23 mouse cellular contexts compared by ENCODE assay signal in the genomic region with DNA sequence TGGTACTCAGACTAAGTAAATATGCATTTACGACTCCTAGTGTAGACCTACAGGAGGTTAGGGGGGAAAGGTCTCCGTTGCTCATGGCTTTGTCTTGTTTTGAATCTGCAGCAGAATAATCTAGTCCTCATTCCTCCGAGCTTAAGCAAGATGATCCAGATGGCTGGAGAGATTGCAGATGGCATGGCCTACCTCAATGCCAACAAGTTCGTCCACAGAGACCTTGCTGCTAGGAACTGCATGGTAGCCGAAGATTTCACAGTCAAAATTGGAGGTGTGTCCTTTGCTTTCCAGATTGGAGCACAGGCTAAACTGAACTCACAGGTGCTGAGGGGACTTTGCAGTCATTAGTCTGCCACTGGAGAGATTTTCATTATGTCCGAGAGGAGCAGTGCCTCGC. TPM values are rescaled to one million over a fixed set of nuclear protein-coding genes. Genes with fewer than 3 reads are reported as not detected.
A peak's percentile ranks its signal among the peaks of the same experiment; 100 is the strongest.
DNase-seq lines count a peak whose midpoint lies in the region; ATAC-seq and TF ChIP-seq lines count a peak whose summit lies in the region.
"Had no signal": no experiment of that assay in that cellular context is flagged by ENCODE, and none has a peak within 500 bp of the region (broad histone marks: within the 10 kb centered on the region; RNA-seq: fewer than 3 reads in every experiment).

No protein-coding gene starts in this region.

- no peak for ATAC-seq in hindbrain, postnatal 0 days
- ATAC-seq in hindbrain, embryonic 12.5 days (ENCODE audit: low FRiP score) = no peak
- ATAC-seq in stomach, postnatal 0 days (ENCODE audit: low FRiP score, low TSS enrichment) = no peak
- ATAC-seq: forebrain, embryonic 13.5 days; forebrain, postnatal 0 days; hindbrain, embryonic 16.5 days had no signal

- H3K9me3 ChIP-seq in hindbrain, postnatal 0 days (ENCODE audit: low read length) = no peaks in the 10 kb centered on the region
- no peaks in the 10 kb centered on the region for H3K9me3 ChIP-seq in hindbrain, embryonic 12.5 days (replicated peaks)
- H3K9me3 ChIP-seq in stomach, postnatal 0 days (ENCODE audit: control insufficient read depth, low read length) = no peaks in the 10 kb centered on the region
- H3K9me3 ChIP-seq in forebrain, embryonic 10.5 days = no peaks in the 10 kb centered on the region
- H3K9me3 ChIP-seq: embryonic facial prominence, embryonic 12.5 days; forebrain, embryonic 13.5 days; heart, embryonic 12.5 days had no signal

- H3K27me3 ChIP-seq in hindbrain, postnatal 0 days (ENCODE audit: insufficient read depth, low read length) = no peaks in the 10 kb centered on the region
- H3K27me3 ChIP-seq in hindbrain, embryonic 12.5 days = no peaks in the 10 kb centered on the region
- H3K27me3 ChIP-seq in stomach, postnatal 0 days (ENCODE audit: control insufficient read depth, insufficient read depth, low read length) = no peaks in the 10 kb centered on the region
- H3K27me3 ChIP-seq in forebrain, embryonic 10.5 days (ENCODE audit: poor library complexity, severe bottlenecking) = no peaks in the 10 kb centered on the region
- H3K27me3 ChIP-seq: embryonic facial prominence, embryonic 12.5 days; forebrain, embryonic 13.5 days; heart, embryonic 12.5 days had no signal

- no peak for TF ChIP-seq EP300 in stomach, postnatal 0 days (optimal IDR thresholded peaks at IDR 0.05)

- H3K4me3 ChIP-seq in hindbrain, postnatal 0 days (ENCODE audit: low read length) = no peak overlapping the region
- H3K4me3 ChIP-seq in hindbrain, embryonic 12.5 days = no peak overlapping the region
- no peak overlapping the region for H3K4me3 ChIP-seq in stomach, postnatal 0 days (ENCODE audit: low read depth, low read length)
- no peak overlapping the region for H3K4me3 ChIP-seq in forebrain, embryonic 10.5 days
- H3K4me3 ChIP-seq: embryonic facial prominence, embryonic 12.5 days; forebrain, embryonic 13.5 days; heart, embryonic 12.5 days had no signal

- no peak overlapping the region for H3K4me2 ChIP-seq in hindbrain, postnatal 0 days (ENCODE audit: low read depth, low read length)
- no peak overlapping the region for H3K4me2 ChIP-seq in hindbrain, embryonic 12.5 days (replicated peaks)
- no peak overlapping the region for H3K4me2 ChIP-seq in stomach, postnatal 0 days (replicated peaks; ENCODE audit: low read depth)
- H3K4me2 ChIP-seq: embryonic facial prominence, embryonic 12.5 days; forebrain, embryonic 13.5 days; heart, embryonic 12.5 days had no signal

- no peaks in the 10 kb centered on the region for H3K4me1 ChIP-seq in hindbrain, postnatal 0 days (ENCODE audit: insufficient read depth, low read length)
- no peaks in the 10 kb centered on the region for H3K4me1 ChIP-seq in hindbrain, embryonic 12.5 days
- no peaks in the 10 kb centered on the region for H3K4me1 ChIP-seq in stomach, postnatal 0 days (replicated peaks; ENCODE audit: control insufficient read depth, insufficient read depth)
- H3K4me1 ChIP-seq in forebrain, embryonic 10.5 days = no peaks in the 10 kb centered on the region
- H3K4me1 ChIP-seq: embryonic facial prominence, embryonic 12.5 days; forebrain, embryonic 13.5 days had no signal

- no peak overlapping the region for H3K9ac ChIP-seq in hindbrain, postnatal 0 days (replicated peaks; ENCODE audit: low read length)
- no peak overlapping the region for H3K9ac ChIP-seq in hindbrain, embryonic 12.5 days
- no peak overlapping the region for H3K9ac ChIP-seq in stomach, postnatal 0 days (ENCODE audit: low read length)
- H3K9ac ChIP-seq: embryonic facial prominence, embryonic 12.5 days; forebrain, embryonic 13.5 days; forebrain, postnatal 0 days; heart, embryonic 12.5 days had no signal

- H3K27ac ChIP-seq in hindbrain, postnatal 0 days = no peak overlapping the region
- no peak overlapping the region for H3K27ac ChIP-seq in hindbrain, embryonic 12.5 days
- H3K27ac ChIP-seq in stomach, postnatal 0 days (replicated peaks) = no peak overlapping the region
- no peak overlapping the region for H3K27ac ChIP-seq in forebrain, embryonic 10.5 days
- H3K27ac ChIP-seq: embryonic facial prominence, embryonic 12.5 days; forebrain, embryonic 13.5 days had no signal

- peak; percentile 46 for DNase-seq in hindbrain, postnatal 0 days (ENCODE audit: low spot score)
- DNase-seq in cerebellum, adult 18-20 months = peak; percentile 45 to 64
- DNase-seq in cerebellum, adult 9-11 months = peak; percentile 65
- DNase-seq in cerebellum, postnatal 36 days = peak; percentile 49 to 50
- no peak for DNase-seq in stomach, postnatal 0 days (ENCODE audit: low spot score)
- DNase-seq in gastrocnemius, postnatal 4 days (ENCODE audit: low spot score in 2 of 2) = no peak
- no peak for DNase-seq in forebrain, embryonic 10.5 days (ENCODE audit: extremely low spot score, low spot score)
- DNase-seq: adrenal gland, postnatal 36 days; forebrain, postnatal 0 days; gastrocnemius, postnatal 14 days; heart, postnatal 36 days; kidney, adult 11 months; kidney, adult 9 months had no signal

- WGBS in hindbrain, postnatal 0 days = 74% methylated on average over 7 of the region's 7 CpGs
- WGBS in hindbrain, embryonic 12.5 days = 91% methylated on average over 7 of the region's 7 CpGs
- WGBS in stomach, postnatal 0 days = 77% methylated on average over 7 of the region's 7 CpGs
- WGBS in forebrain, embryonic 10.5 days = 93% methylated on average over 7 of the region's 7 CpGs

- TF ChIP-seq CTCF in hindbrain, postnatal 0 days (IDR thresholded peaks at IDR 0.05; ENCODE audit: low read depth) = no peak
- TF ChIP-seq CTCF in stomach, postnatal 0 days (IDR thresholded peaks at IDR 0.05; ENCODE audit: low read depth) = no peak

- peaks cover 40% of the 10 kb centered on the region for H3K36me3 ChIP-seq in hindbrain, postnatal 0 days (ENCODE audit: insufficient read depth, low read length)
- H3K36me3 ChIP-seq in hindbrain, embryonic 12.5 days = peaks cover 84% of the 10 kb centered on the region
- H3K36me3 ChIP-seq in stomach, postnatal 0 days (ENCODE audit: control insufficient read depth, insufficient read depth, low read length) = peaks cover 29% of the 10 kb centered on the region
- peaks cover 98% of the 10 kb centered on the region for H3K36me3 ChIP-seq in forebrain, embryonic 10.5 days (replicated peaks)

RNA-seq across cellular contexts. Expression of a gene that starts 52.1 kb away (rescaled TPM):
- 0.68 TPM in 1 of 2 replicates, not detected in the other for total RNA-seq in hindbrain, postnatal 0 days (2014; rRNA removed)
- polyA plus RNA-seq in hindbrain, postnatal 0 days (2015; fragmentation: Nextera tagmentation; extraction: Ambion mirVana) = 0.24 TPM in 1 of 2 replicates, not detected in the other
- not detected in 2 replicates for polyA plus RNA-seq in hindbrain, embryonic 12.5 days (2016; fragmentation: Nextera tagmentation; extraction: Ambion mirVana)
- polyA plus RNA-seq in stomach, postnatal 0 days (2015; fragmentation: Nextera tagmentation; extraction: Ambion mirVana) = not detected in 2 replicates
- total RNA-seq in gastrocnemius, postnatal 4 days (2021) = 1 to 10 TPM; 5.6 to 6.5 TPM
- polyA plus RNA-seq in forebrain, embryonic 10.5 days (2016; fragmentation: Nextera tagmentation; extraction: Ambion mirVana) = 0.16 TPM in 1 of 2 replicates, not detected in the other
- total RNA-seq: adrenal gland, postnatal 36 days; granulocyte monocyte progenitor cell, adult 5-6 weeks; MEL had no signal
- polyA plus RNA-seq: C2C12; embryonic facial prominence, embryonic 12.5 days; forebrain, embryonic 13.5 days; forebrain, postnatal 0 days; heart, embryonic 12.5 days; hindbrain, embryonic 11.5 days; hindbrain, embryonic 16.5 days; intestine, embryonic 14.5 days had no signal

Comparison
In these comparisons a context has a peak if more than half of its experiments do, and no peak if none do; other contexts are left out.
1. DNase-seq: peak in hindbrain, postnatal 0 days (single experiment), cerebellum, adult 18-20 months (2 of 2), cerebellum, adult 9-11 months (single experiment) and cerebellum, postnatal 36 days (2 of 2); none in stomach, postnatal 0 days (single experiment), gastrocnemius, postnatal 4 days (0 of 2) and forebrain, embryonic 10.5 days (single experiment).